Mouse (Mus musculus): ENCODE results near the gene Qk.

The Qk gene

GRCm38 (mm10) chr17:10326596-10327045, 7.0 kb upstream of the Qk start:
- DNase-seq (ENCODE audit: low spot score), result no peak

- no peak for DNase-seq (ENCODE audit: low spot score)
These were observed 6.3 kb upstream of the Qk start for GRCm38 (mm10) chr17:10325921-10326320.

- DNase-seq (ENCODE audit: low spot score), result no peak
These were observed 2.1 kb upstream of the Qk start for GRCm38 (mm10) chr17:10321754-10322153.

GRCm38 (mm10) chr17:10321092-10321491, 1.4 kb upstream of the Qk start:
- no peak for DNase-seq (ENCODE audit: low spot score)

- no peak for DNase-seq (ENCODE audit: low spot score)
These were observed 769 bp upstream of the Qk start for GRCm38 (mm10) chr17:10320456-10320790.

GRCm38 (mm10) chr17:10319431-10319684, 296 bp downstream of the Qk start:
- no peak for DNase-seq (ENCODE audit: low spot score)

- DNase-seq (ENCODE audit: low spot score), result peak; percentile 61
These were observed 858 bp downstream of the Qk start for GRCm38 (mm10) chr17:10318561-10319430.

- peak; percentile 57 for DNase-seq (ENCODE audit: low spot score)
These were observed 1.6 kb downstream of the Qk start for GRCm38 (mm10) chr17:10317981-10318551.

- peak; percentile 74 for DNase-seq (ENCODE audit: low spot score)
These were observed 2.5 kb downstream of the Qk start for GRCm38 (mm10) chr17:10317186-10317585.

GRCm38 (mm10) chr17:10316446-10316845, 3.2 kb downstream of the Qk start:
- no peak for DNase-seq (ENCODE audit: low spot score)

GRCm38 (mm10) chr17:10310046-10310445, 9.6 kb downstream of the Qk start:
- no peak for DNase-seq (ENCODE audit: low spot score)

GRCm38 (mm10) chr17:10309135-10309623, 10.5 kb downstream of the Qk start:
- DNase-seq (ENCODE audit: low spot score), result no peak

GRCm38 (mm10) chr17:10306424-10306823, 13.2 kb downstream of the Qk start:
- no peak for DNase-seq (ENCODE audit: low spot score)

- no peak for DNase-seq (ENCODE audit: low spot score)
These were observed 15.7 kb downstream of the Qk start for GRCm38 (mm10) chr17:10304001-10304400.

- DNase-seq (ENCODE audit: low spot score), result no peak
These were observed 18.5 kb downstream of the Qk start for GRCm38 (mm10) chr17:10300968-10301795.

- DNase-seq (ENCODE audit: low spot score), result no peak
These were observed 20.3 kb downstream of the Qk start for GRCm38 (mm10) chr17:10299396-10299795.

- DNase-seq (ENCODE audit: low spot score), result no peak
These were observed 27.1 kb downstream of the Qk start for GRCm38 (mm10) chr17:10292520-10292919.

GRCm38 (mm10) chr17:10284772-10285171, 34.9 kb downstream of the Qk start:
- DNase-seq (ENCODE audit: low spot score), result no peak

GRCm38 (mm10) chr17:10279532-10279931, 40.1 kb downstream of the Qk start:
- DNase-seq (ENCODE audit: low spot score), result no peak

- DNase-seq (ENCODE audit: low spot score), result no peak
These were observed 50.1 kb downstream of the Qk start for GRCm38 (mm10) chr17:10269518-10269917.

GRCm38 (mm10) chr17:10268468-10268867, 51.2 kb downstream of the Qk start:
- DNase-seq (ENCODE audit: low spot score), result no peak

GRCm38 (mm10) chr17:10266207-10266606, 53.4 kb downstream of the Qk start:
- DNase-seq (ENCODE audit: low spot score), result no peak
